Mouse (Mus musculus) retina, postnatal 1 day (tissue): ENCODE measurements around the gene Mfap1b.
"Not testable (repeated sequence)": the region's sequence is repeated elsewhere in the genome, so short reads cannot be mapped to it uniquely, and the experiment has no call there.

ENCODE experiments used
- DNase-seq: peaks from one replicate; pipeline ENCODE4 v3.0.0-alpha.2; 2012

Gene Mfap1b

GRCm38 (mm10) chr2:121473301-121474179, at the start of gene Mfap1b:
Gene Mfap1b (minus strand): TSS chr2:121474067.
- peak; percentile 95 for DNase-seq

DNA sequence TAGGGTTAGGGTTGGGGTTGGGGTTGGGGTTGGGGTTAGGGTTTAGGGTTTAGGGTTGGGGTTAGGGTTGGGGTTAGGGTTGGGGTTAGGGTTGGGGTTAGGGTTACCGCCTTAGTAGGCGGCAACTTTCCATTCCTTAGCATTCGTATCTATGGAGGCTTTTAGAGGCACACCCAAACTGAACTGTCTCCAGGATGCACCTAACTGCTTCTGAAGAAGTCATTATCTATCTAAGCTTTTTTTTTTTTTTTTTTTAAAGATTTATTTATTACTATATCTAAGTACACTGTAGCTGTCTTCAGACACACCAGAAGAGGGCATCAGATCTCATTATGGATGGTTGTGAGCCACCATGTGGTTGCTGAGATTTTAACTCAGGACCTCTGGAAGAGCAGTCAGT, 49.0 kb upstream of the Mfap1b start:
- not testable (repeated sequence) for DNase-seq

DNA sequence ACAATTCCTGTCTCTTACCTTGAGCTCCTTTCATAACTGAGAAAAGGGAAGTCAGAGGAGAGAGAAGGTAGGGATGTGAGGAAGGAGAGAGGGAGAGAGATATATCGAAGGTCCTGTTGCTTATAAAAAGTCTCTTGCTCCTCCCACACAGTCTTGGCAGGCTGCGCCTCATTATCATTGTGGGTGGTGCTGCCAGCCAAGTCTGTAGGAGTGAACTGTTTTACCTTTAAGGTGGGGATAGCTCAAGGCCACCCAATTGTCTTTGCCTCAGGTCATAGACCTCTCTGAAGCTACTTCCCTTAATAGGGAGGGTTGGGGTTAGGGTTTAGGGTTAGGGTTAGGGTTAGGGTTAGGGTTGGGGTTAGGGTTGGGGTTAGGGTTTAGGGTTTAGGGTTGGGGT, 48.1 kb upstream of the Mfap1b start:
- no peak for DNase-seq

DNA sequence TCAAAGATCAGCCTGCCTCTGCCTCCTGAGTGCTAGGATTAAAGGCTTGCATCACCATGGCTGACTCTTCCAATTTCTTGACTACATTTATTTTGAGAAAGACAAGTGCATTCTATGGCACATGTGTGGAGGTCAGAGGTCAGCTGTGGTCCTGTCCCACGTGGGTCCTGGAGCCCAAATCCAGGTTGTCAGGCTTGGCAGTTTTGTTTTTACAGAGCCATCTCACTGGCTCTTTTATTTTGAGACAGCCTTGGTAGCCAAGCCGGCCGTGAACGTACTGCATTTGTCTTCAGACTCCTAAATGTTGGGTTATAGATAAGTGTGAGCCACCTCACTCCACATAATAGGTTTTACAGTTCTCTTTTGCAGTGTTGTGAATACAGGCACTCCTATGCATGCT, 44.8 kb upstream of the Mfap1b start:
- not testable (repeated sequence) for DNase-seq

DNA sequence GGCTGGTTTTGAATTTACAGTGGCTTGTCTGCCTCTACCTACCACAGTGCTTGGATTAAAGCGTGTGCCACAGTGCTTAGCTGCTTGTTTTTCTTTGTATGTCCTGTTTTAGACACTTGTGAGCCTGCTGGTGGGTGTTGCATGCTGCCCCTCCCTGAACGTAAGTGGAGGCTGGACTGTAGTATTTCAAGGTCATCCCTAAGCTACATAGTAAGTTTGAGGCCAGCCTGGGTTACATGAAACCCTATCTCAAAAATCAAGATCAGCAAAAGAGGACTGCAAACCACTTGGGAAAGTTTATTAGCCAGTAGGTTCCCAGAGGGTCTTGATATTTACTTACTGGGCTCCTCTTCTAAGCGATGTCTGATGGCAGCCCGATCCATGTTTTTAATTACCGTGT, 44.2 kb upstream of the Mfap1b start:
- DNase-seq = no peak

- no peak for DNase-seq
Observed at GRCm38 (mm10) chr2:121514211-121514610, 40.3 kb upstream of the Mfap1b start.

DNA sequence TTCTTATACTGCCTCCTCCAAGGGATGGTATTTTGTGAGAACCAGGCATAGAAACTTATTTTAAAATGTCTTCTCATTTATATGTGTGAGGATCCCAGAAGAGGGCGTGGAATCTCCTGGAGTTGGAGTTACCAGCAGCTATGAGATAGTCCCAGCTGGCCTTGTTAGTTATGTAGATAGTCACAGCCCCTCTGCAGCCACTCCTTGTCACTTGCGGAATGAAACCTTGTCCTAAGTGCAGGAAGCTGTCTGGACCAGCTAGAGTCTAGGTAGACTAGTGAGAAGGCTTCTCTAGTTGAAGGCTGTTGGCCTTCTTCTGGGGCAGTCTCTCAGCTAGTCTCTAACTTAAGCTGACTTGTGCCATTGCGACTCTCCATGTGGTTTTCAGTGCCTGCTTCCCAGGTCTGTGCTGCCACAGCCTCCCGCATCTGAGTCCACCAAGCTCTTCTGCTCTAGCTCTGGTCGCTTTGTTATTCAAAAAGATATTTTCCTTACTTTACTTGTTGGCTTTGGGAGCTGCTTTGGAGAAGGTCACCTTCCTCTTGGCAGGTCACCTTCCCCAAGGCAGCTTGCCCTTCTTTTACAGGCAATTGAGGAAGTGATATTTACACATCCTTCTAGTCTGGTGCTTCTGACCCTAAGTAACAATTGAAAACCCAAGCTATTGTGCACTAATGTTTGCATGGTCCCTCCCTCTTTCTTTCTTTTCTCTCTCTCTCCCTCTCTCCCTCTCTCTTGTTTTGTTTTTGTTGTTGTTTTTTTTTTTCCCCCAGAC, 39.3 kb upstream of the Mfap1b start:
- not testable (repeated sequence) for DNase-seq

GRCm38 (mm10) chr2:121511401-121511800, 37.5 kb upstream of the Mfap1b start:
- DNase-seq = no peak

GRCm38 (mm10) chr2:121509584-121509983, 35.7 kb upstream of the Mfap1b start:
- peak; percentile 64 for DNase-seq

DNA sequence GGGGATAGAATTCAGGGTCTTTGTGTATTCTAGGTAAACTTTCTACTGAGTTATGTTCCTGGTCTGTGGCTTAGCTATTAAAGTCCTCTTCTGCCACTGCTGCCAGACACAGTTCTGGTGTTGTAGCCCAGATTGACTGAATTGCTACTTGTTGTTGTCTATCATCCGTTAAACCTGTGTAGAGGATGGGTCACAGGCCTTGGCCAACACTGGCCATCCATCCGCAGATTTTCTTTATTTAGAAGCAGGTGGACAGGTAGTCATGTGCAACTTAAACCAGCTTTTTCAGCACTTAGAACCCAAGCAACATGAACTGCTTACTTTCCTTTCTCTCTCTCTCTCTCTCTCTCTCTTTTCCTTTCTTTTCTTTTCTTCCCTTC, 34.1 kb upstream of the Mfap1b start:
- DNase-seq = no peak

- DNase-seq = no peak
Observed at GRCm38 (mm10) chr2:121507173-121507950, 33.5 kb upstream of the Mfap1b start.

GRCm38 (mm10) chr2:121505942-121506882, 32.3 kb upstream of the Mfap1b start, which contains the start of the genes Mfap1a and Wdr76:
Gene Mfap1a (minus strand): TSS chr2:121506665.
Gene Wdr76 (plus strand): TSS chr2:121506723.
- DNase-seq = peak; percentile 95

- not testable (repeated sequence) for DNase-seq
Observed at GRCm38 (mm10) chr2:121501550-121501949, 27.7 kb upstream of the Mfap1b start.

- not testable (repeated sequence) for DNase-seq
Observed at GRCm38 (mm10) chr2:121484403-121484802, 10.5 kb upstream of the Mfap1b start.

- no peak for DNase-seq
Observed at GRCm38 (mm10) chr2:121483576-121483975, 9.7 kb upstream of the Mfap1b start.

DNA sequence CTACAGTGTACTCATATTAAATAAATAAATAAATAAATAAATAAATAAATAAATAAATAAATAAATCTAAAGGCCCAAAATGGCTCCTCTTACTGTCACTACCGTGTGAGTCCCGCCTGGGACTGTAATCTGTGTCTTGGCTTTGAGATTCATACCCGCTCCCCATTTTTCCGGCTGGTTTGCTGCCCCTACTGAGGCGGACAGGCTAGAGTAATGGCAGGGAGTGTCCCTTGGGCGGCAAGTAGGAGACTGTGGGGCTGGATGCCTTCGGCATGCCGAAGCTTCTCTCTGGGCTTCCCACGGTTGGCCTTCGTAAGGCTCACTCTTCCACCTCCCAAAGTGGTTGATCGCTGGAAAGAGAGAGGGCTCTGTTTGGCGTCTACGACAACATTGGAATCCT, 7.0 kb upstream of the Mfap1b start:
- not testable (repeated sequence) for DNase-seq

GRCm38 (mm10) chr2:121480498-121480897, 6.6 kb upstream of the Mfap1b start:
- peak; percentile 43 for DNase-seq

DNA sequence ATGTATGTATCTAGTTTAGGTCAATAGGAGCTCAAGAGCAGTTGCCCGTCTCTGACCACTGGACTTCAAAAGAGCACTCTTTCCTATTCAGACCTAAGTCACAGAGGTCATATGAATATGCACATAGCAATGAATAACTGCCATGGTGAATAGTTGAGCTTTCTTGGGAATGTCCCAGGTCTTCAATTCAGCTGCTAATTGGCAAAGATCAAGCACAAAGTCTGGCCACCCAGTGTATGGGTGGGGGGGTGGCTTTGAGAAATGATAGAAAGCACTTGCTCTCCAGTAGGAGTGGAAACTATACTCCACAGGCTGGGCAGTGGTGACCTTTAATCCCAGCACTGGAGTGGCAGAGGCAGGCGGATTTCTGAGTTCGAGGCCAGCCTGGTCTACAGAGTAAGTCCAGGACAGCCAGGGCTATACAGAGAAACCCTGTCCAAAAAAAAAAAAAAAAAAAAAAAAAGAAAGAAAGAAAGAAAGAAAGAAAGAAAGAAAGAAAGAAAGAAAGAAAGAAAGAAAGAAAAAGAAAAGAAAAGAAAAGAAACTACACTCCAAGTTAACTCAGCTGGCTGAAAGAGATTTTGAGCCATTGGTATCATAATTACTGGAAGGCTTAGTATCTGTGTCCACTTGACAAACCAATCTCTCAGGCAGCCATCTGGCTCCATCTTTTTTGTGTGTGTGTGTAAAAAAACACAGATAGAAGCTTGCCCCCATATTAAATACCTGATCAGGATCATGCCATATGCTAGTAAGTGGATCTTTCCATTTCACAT, 3.8 kb upstream of the Mfap1b start:
- no peak for DNase-seq

- DNase-seq = not testable (repeated sequence)
Observed at GRCm38 (mm10) chr2:121475306-121475705, 1.4 kb upstream of the Mfap1b start.

DNA sequence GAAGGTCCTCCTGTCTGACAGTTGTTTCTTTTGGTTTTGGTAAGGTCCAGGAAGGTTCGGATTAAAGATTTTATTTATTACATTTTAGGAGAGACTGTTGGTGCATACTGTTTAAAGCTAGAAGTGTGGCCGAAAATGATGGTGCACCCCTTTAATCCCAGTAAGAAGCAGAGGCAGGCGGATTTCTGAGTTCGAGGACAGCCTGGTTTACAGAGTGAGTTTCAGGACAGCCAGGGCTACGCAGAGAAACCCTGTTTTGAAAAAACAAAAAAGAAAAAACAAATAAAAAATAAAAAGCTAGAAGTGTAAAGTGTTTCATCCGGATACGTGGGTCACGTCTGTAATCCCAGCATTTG, 291 bp upstream of the Mfap1b start:
- DNase-seq = no peak

GRCm38 (mm10) chr2:121472783-121473182, 1.1 kb downstream of the Mfap1b start:
- not testable (repeated sequence) for DNase-seq
